Mouse (Mus musculus): ENCODE data around the gene Adcy5.

Gene Adcy5

DNA sequence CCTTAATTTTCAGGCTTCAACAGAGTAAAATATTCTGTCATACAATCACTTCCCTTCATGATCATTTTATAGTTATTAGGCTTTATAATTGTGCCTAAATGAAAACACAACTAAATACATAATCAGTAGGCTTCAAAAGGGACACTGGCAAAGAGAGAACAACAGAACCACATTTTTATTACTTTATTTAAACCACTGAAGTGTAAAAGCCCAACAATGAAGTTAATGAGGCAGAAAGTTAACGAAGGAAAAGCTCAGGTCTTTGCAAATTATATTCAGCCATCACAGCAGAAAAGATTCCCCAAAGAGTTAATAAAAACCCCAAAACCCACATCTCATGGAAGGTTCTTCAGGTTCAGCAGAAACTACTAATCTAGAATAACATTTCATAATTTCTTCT lies 175.8 kb downstream of the Adcy5 start:
- DNase-seq, result no peak
